Mouse (Mus musculus) stomach, postnatal 0 days (tissue): ENCODE measurements around the gene Ltbr. TPM values are rescaled to one million over a fixed set of nuclear protein-coding genes. Genes with fewer than 3 reads are reported as not detected.

Source experiments
- ATAC-seq: fragments of 200-750 bp; cut with Nextera tagmentation; 2 replicates; pipeline ENCODE4 v1.8.0; 2017; ENCODE audit not compliant: low FRiP score, low TSS enrichment
- DNase-seq: peaks from one replicate; pipeline ENCODE4 v3.0.0-alpha.2; 2016; ENCODE audit warnings: low spot score
- H3K27ac ChIP-seq: fragments of 300-500 bp; sonication (generic); replicated peaks from 2 replicates; pipeline ENCODE4 v1.5.1; 2014; ENCODE audit warnings: mild to moderate bottlenecking, control low read depth
- H3K27me3 ChIP-seq: fragments of 300-500 bp; sonication (generic); 2 replicates; pipeline ENCODE4 v1.6.1; 2014; ENCODE audit warnings: low read length; ENCODE audit not compliant: control insufficient read depth, insufficient read depth
- H3K36me3 ChIP-seq: fragments of 300-500 bp; sonication (generic); 2 replicates; pipeline ENCODE4 v1.6.1; 2014; ENCODE audit warnings: low read length, mixed read lengths; ENCODE audit not compliant: control insufficient read depth, insufficient read depth
- H3K4me1 ChIP-seq: fragments of 300-500 bp; sonication (generic); replicated peaks from 2 replicates; pipeline ENCODE4 v1.6.1; 2014; ENCODE audit warnings: antibody characterized with exemption; ENCODE audit not compliant: control insufficient read depth, insufficient read depth
- H3K4me2 ChIP-seq: fragments of 300-500 bp; sonication (generic); replicated peaks from 2 replicates; pipeline ENCODE4 v1.6.1; 2014; ENCODE audit warnings: low read depth, mild to moderate bottlenecking, control low read depth, moderate library complexity
- H3K4me3 ChIP-seq: fragments of 300-500 bp; sonication (generic); 2 replicates; pipeline ENCODE4 v1.5.1; 2014; ENCODE audit warnings: low read depth, low read length, control low read depth
- H3K9ac ChIP-seq: fragments of 300-500 bp; sonication (generic); 2 replicates; pipeline ENCODE4 v1.6.1; 2014; ENCODE audit warnings: mild to moderate bottlenecking, low read length, control low read depth, mixed read lengths
- H3K9me3 ChIP-seq: fragments of 300-500 bp; sonication (generic); 2 replicates; pipeline ENCODE4 v1.6.1; 2016; ENCODE audit warnings: low read length; ENCODE audit not compliant: control insufficient read depth
- CTCF ChIP-seq: IDR thresholded peaks from 2 replicates; pipeline ENCODE4 v1.5.1; 2016; ENCODE audit warnings: antibody characterized with exemption, low read depth, mild to moderate bottlenecking, moderate library complexity
- EP300 ChIP-seq: optimal IDR thresholded peaks from 2 replicates; pipeline ENCODE3; 2016; ENCODE audit warnings: antibody characterized with exemption
- WGBS: fragments of 180-500 bp; shearing (Covaris S2); extraction: QIAGEN DNeasy Blood & Tissue Kit; methylation state at CpG from one replicate; pipeline ENCODE4 v1.1.7; 2014; 5-methylcytosine and 5-hydroxymethylcytosine counted together
- polyA plus RNA-seq: library from polyadenylated mRNA; unstranded; fragments of >200 nt; fragmentation: Nextera tagmentation; extraction: Ambion mirVana; gene quantifications from 2 replicates; pipeline ENCODE4 v1.2.1, GENCODE M21; 2015

The Ltbr gene
- polyA plus RNA-seq, 1 experiment from 2014 or later: 71.5 TPM

GRCm38 (mm10) chr6:125328243-125328642 is 14.6 kb upstream of the Ltbr start:
- Histone ChIP-seq H3K4me1 (no peaks in the 10 kb centered on the region), H3K36me3 (no peaks in the 10 kb centered on the region), H3K4me2 (no peak overlapping the region), H3K27ac (no peak overlapping the region), H3K4me3 (no peak overlapping the region), H3K9me3 (no peaks in the 10 kb centered on the region), H3K27me3 (no peaks in the 10 kb centered on the region), H3K9ac (no peak overlapping the region)
- DNase-seq (peak; percentile 27), ATAC-seq (no peak)
- 81% methylated on average over 5 of the region's 5 CpGs for WGBS
- TF ChIP-seq CTCF (peak; percentile 67), EP300 (no peak)

GRCm38 (mm10) chr6:125325337-125325736 is 11.7 kb upstream of the Ltbr start:
- Histone ChIP-seq H3K4me3 (no peak overlapping the region), H3K27me3 (no peaks in the 10 kb centered on the region), H3K27ac (no peak overlapping the region), H3K9ac (no peak overlapping the region), H3K4me1 (0 out of 2 replicates have a peak, but pooled peaks cover 2% of the 10 kb centered on the region), H3K9me3 (no peaks in the 10 kb centered on the region), H3K36me3 (no peaks in the 10 kb centered on the region), H3K4me2 (no peak overlapping the region)
- ATAC-seq (no peak), DNase-seq (no peak)
- TF ChIP-seq EP300: no peak
- TF ChIP-seq CTCF: no peak
- WGBS: 45% methylated on average over 6 of the region's 6 CpGs

GRCm38 (mm10) chr6:125323547-125323946 is 9.9 kb upstream of the Ltbr start:
- no peak for ATAC-seq
- WGBS: 47% methylated on average over 6 of the region's 6 CpGs
- no peak for TF ChIP-seq CTCF
- no peak for TF ChIP-seq EP300
- Histone ChIP-seq H3K4me2 (no peak overlapping the region), H3K9me3 (no peaks in the 10 kb centered on the region), H3K4me3 (no peak overlapping the region), H3K9ac (no peak overlapping the region), H3K27ac (0 out of 2 replicates have a peak overlapping the region, but pooled peaks have one; percentile 53), H3K36me3 (no peaks in the 10 kb centered on the region), H3K4me1 (0 out of 2 replicates have a peak, but pooled peaks cover 2% of the 10 kb centered on the region), H3K27me3 (no peaks in the 10 kb centered on the region)
- DNase-seq: no peak

GRCm38 (mm10) chr6:125322794-125323193 is 9.1 kb upstream of the Ltbr start:
- 0 out of 2 replicates have a peak, but pooled peaks cover 2% of the 10 kb centered on the region for H3K4me1 ChIP-seq
- peak overlapping the region; percentile 45 for H3K4me2 ChIP-seq
- ATAC-seq (peak; percentile 25; the same call in 1 of the 2 replicates), DNase-seq (peak; percentile 49)
- WGBS: 49% methylated on average over 13 of the region's 13 CpGs
- no peak for TF ChIP-seq CTCF
- no peak for TF ChIP-seq EP300
- no peaks in the 10 kb centered on the region for H3K36me3 ChIP-seq
- H3K9me3 ChIP-seq: no peaks in the 10 kb centered on the region
- 0 out of 2 replicates have a peak overlapping the region, but pooled peaks have one; percentile 13 for H3K9ac ChIP-seq
- peak overlapping the region; percentile 65; the same call in 1 of the 2 replicates for H3K27ac ChIP-seq
- H3K27me3 ChIP-seq: no peaks in the 10 kb centered on the region
- 0 out of 2 replicates have a peak overlapping the region, but pooled peaks have one; percentile 22 for H3K4me3 ChIP-seq

- Histone ChIP-seq H3K9ac (peak overlapping the region; percentile 38), H3K9me3 (no peaks in the 10 kb centered on the region), H3K4me2 (peak overlapping the region; percentile 45), H3K4me1 (0 out of 2 replicates have a peak, but pooled peaks cover 2% of the 10 kb centered on the region), H3K27me3 (no peaks in the 10 kb centered on the region), H3K27ac (peak overlapping the region; percentile 82), H3K4me3 (peak overlapping the region; percentile 22), H3K36me3 (no peaks in the 10 kb centered on the region)
- TF ChIP-seq EP300 (no peak), CTCF (no peak)
- peak; percentile 63 for ATAC-seq
- DNase-seq: peak; percentile 71
- WGBS: 17% methylated on average over 26 of the region's 26 CpGs
These were observed 7.6 kb upstream of the Ltbr start for GRCm38 (mm10) chr6:125321114-125321855.

- Histone ChIP-seq H3K4me2 (peak within 1 kb of the TSS; percentile 45), H3K36me3 (no peaks in the 10 kb centered on the region), H3K4me3 (peak within 1 kb of the TSS; percentile 22), H3K4me1 (0 out of 2 replicates have a peak, but pooled peaks cover 2% of the 10 kb centered on the region), H3K9ac (peak within 1 kb of the TSS; percentile 38), H3K27me3 (no peaks in the 10 kb centered on the region), H3K27ac (peak within 1 kb of the TSS; percentile 82), H3K9me3 (no peaks in the 10 kb centered on the region)
- TF ChIP-seq CTCF (no peak), EP300 (no peak)
- peak; percentile 25; the same call in 1 of the 2 replicates for ATAC-seq
- 88% methylated on average over 1 of the region's 1 CpGs for WGBS
- peak; percentile 45 for DNase-seq
These were observed 6.6 kb upstream of the Ltbr start, which contains the start of gene Scnn1a for GRCm38 (mm10) chr6:125320323-125320722. Gene Scnn1a, plus strand, starts transcription at chr6:125320659.
